Mouse (Mus musculus): Measurements from ENCODE around the gene Slc27a1. TPM values are rescaled to one million over a fixed set of nuclear protein-coding genes. Genes with fewer than 3 reads are reported as not detected.

Slc27a1 gene
- total RNA-seq, 2 experiments from 2014 or later, result 39.7 to 41.1 TPM

- peak; percentile 51 for DNase-seq
Measured at GRCm38 (mm10) chr8:71586891-71587290, 18.2 kb downstream of the Slc27a1 start.

DNA sequence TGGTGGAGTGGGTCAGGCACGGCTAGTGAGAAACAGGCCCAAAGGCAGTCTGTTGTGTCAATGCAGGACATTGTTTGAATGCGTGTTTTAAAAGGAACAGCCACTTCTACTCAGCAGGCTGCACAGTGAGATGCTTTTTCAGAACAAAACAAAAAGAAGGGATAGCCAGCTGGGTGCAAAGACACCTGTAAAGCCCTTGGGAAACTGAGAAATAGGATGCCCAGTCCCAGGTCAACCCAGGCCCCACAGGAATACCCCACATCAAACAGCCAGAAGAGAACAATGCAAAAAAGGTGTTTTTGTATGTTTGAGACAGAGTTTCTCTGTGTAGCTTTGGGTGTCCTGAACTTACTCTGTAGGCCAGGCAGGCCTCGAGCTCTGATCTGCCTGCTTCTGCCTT lies 20.1 kb downstream of the Slc27a1 start:
- no peak for DNase-seq

DNA sequence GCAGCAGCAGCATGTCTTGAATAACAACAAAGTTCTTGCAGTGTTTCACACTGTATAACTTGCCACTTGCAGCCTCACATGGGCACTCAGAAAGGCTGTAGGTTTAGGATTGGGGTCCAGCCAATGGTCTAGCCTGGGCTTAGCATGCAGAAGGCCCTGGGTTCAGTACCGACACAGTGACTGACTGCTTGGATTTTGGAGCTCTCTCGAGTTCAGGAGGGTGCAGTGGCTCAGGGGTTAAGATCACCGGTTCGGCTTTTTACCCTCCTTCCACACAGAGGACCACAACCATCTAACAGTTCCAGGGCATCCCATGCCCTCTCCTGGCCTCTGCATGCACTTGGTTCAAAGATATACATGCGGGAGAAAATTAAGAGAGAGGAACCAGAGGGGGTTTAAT lies 22.3 kb downstream of the Slc27a1 start:
- no peak for DNase-seq

- DNase-seq, result peak; percentile 94
Measured at GRCm38 (mm10) chr8:71591471-71592373, 23.0 kb downstream of the Slc27a1 start, which contains the start of gene Pgls. TSS of gene Pgls (plus strand) at chr8:71592176.

DNA sequence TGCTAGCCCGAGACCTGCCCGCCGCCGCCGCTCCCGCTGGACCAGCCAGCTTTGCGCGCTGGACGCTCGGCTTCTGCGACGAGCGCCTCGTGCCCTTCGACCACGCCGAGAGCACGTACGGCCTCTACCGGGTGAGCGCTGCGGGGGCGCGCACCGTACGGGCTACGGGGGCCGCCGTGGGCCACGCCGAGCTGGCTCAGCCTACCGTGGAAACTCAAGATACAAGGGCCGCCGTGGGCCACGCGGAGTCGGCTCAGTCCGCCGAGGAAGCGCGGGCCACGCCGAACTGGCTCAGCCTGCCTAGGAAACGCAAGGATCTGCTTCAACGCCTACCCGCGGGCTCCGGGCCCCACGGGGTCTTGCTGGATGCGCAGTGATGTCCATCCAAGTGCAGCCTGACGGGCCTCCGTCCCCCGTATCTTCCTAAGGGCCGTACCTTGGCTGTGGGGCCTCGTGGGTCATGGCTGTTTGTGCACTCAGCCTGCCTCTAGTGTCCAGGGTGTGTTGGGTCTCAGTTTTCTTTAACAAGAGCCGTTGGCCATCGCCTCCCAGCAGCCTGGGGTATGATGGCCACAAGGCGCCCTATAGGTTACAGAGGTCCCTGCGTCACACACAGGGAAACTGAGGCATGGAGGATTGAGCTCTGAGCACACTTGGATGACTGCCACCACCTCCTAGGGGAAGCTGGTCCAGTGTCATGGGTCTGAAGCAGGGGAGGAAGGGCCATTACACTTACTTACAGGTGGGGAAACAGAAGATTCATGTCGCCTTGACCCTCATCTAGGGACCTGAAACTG lies 23.9 kb downstream of the Slc27a1 start:
- peak; percentile 75 for DNase-seq

- no peak for DNase-seq
Measured at GRCm38 (mm10) chr8:71593556-71594323, 25.1 kb downstream of the Slc27a1 start.

DNA sequence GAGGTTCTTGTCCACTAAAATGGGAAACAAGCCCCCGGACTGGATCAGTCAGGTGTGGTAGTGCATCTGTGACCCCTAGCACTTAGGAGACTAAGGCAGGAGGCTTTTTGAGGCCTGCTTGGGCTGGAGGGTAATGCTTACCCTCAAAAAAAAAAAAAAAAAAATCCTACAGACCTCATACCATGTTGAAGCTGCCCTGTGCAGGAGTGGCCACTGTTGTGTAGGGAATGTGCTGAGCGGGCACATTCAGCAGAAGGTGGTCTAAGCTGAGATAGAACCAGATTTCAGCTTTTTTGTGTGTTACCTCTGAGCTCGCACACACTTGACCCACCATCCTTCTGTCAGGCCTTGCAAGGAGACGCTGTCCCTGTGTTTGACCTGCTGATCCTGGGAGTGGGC lies 25.6 kb downstream of the Slc27a1 start:
- no peak for DNase-seq

DNA sequence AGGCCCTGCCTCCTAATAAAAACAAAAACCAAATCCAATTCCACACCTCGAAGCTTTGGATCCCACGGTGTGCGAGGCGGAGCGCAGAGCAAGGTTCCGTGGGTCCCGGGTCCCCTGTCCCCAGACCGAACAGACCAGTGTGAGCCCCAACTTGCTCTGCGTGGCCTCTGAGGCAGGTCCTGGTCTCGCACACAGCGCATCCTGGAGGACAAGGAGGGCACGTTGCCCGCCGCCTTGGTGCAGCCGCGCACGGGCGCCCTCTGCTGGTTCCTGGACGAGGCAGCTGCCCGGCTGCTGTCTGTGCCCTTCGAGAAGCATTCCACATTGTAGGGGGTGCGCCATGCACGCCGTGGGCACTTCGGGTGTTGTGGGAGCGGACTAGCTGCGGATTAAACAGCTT lies 27.2 kb downstream of the Slc27a1 start:
- DNase-seq, result peak; percentile 97

DNA sequence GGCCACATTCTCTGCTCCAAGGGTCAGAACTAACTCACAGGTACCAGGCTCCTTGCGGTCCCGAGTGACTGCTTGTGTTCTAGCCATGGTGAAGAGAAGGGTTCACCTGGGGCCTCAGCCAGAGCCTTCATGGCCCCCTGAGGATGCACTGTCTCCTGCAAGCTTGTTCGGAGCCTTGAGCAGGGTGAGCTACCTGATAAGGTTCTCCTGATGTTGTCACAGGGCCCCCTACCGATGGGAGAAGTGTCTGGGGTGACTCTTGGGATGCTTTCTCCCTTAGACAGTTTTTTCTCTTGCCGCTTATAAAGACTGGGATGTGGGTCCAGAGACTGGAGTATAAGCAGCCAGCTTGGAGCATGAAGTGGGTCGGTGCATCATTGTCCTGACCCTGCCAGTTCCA lies 27.7 kb downstream of the Slc27a1 start:
- no peak for DNase-seq

DNA sequence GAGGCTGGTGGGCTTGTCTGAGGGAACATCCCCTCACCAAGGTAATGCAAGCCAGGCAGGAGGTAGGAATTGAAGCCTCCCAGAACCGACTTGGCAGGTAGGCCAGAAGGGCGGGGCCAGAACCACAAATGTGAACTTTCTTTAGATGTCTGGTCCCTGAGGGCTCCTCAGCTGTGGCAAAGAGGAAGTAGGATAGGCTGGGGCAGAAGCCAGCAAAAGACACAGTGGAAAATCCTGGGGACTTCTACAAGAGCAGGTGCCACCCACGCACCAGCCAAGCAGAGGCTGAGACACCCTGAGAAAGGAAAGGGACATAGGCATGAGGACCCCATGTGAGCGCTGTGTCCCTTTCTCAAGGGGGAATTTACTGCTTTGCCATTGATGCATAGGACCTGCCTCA lies 28.1 kb downstream of the Slc27a1 start:
- DNase-seq, result no peak

DNA sequence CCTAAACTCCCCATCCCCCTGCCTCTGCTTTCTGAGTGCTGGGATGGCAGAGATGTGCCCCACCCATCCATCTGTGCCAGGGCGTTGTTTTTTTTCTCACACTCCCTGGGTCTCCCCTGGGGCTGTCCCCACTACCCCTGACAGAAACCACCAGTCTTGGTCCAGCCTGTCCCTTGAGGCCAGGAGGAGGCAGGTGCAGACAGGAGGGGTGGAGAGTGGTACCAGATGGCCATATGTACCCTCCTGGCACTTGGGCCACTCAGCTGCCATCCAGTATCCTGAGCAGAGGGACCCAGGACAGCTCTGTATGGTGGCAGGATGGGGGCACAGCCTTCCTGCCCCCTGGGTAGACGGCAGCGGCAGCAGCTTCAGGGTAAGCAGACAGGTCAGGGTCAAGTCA lies 28.8 kb downstream of the Slc27a1 start, which contains the start of gene Fam129c:
Gene Fam129c, plus strand, starts transcription at position 198 of the 400 bp plus-strand sequence.
- DNase-seq, result no peak

DNA sequence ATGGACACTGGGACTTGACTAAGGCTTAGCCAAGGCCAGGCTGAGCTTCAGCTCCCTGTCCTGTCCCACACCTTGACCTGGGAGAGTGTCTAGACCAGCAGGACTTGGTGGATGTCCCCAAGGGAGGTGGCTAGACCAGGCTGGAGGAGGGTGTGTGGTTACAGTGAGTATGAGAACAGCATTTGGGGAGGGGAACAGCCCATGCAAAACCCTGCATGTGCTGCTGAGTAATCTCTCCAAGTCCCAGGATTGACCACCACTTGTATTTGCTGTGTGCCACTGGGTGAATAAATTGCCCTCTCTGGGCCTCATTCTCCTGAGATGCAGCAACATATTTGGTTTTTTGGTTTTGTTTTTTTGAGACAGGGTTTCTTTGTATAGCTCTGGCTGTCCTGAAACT lies 29.7 kb downstream of the Slc27a1 start:
- DNase-seq, result no peak

DNA sequence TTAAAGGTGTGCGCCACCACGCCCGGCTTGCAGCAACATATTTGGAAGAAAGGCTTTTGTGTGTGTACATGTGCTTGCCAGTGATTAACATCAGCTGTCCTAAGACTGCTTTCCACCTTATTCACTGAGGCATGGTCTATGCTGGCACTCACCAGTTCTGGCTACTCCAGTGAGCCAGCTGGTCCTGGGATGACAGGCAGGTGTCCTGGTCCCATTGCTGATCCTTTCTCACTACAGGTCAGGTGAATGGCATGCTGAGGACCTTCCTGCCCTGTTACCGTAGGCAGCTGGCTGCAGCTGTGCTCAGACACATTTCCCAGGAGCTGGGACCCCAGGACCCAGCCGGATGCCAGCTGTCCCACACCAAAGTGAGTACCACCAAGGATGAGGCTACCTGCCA lies 30.2 kb downstream of the Slc27a1 start:
- no peak for DNase-seq

DNA sequence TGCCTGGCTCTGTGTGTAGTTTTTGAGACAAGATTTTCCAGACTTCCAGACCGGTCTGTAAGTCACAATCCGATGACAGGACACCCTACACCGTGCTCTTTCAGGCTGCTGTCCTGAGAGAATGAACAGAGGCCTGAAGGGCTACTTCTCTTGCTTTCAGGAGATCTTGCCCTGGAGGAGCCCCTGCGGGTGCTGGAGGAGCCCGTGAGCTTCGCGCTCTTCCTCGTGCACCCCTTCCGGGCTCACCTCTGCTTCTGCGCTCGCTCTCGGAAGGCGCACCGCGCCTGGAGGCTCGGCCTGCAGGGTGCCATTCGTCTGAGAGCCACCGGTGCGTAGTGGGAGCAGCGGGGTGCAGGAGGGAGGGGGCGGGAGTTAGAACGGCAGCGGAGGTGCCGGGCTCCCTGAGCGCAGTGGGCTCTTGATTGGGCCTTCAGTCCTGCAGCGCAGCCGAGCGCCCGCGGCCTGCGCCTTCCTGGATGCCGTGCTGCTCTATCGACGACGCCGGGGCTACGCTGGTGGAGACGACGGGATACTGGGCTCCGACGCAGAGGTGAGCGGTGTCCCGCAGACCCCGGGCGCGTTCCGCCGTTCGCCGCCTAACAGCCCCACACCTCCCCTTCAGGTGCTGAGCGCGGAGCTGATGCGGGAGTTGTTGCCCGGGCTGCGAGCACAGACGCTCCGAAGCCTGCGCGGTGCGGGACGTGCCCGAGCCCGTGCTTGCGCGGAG lies 33.4 kb downstream of the Slc27a1 start:
- DNase-seq, result no peak

DNA sequence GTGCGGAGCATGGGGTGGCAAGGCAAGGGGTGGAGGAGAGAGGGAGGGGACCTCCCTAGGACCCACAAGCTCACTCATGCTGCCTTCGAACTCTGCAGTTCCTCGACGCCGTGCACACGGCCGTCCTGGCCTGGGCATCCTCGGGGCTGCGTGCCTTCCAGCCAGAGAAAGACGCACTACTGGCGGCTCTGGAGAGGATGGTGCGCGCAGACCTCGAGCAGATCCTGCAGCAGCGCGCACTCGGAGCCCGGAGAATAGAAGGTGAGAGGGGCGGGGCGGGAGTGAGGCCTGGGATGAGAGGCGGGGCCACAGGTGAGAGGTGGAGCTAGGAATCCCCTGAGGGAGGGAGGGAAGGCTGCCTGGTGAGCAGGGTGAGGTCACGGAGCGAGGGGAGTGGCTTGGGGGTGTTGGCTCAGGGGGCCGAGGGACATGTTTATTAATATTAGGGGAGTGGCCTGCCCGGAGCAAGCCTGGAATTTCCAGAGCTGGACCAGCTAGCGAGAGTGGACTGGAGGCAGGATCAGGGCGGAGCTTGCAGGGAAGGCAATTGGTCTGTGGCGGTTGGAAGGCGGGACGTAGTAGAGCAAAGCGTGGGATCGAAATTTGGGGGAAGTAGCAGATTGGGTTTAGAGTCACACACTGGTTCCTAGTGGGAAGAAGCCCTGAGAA lies 34.1 kb downstream of the Slc27a1 start:
- peak; percentile 44 for DNase-seq

GRCm38 (mm10) chr8:71604021-71604420 lies 35.3 kb downstream of the Slc27a1 start:
- DNase-seq, result no peak

DNA sequence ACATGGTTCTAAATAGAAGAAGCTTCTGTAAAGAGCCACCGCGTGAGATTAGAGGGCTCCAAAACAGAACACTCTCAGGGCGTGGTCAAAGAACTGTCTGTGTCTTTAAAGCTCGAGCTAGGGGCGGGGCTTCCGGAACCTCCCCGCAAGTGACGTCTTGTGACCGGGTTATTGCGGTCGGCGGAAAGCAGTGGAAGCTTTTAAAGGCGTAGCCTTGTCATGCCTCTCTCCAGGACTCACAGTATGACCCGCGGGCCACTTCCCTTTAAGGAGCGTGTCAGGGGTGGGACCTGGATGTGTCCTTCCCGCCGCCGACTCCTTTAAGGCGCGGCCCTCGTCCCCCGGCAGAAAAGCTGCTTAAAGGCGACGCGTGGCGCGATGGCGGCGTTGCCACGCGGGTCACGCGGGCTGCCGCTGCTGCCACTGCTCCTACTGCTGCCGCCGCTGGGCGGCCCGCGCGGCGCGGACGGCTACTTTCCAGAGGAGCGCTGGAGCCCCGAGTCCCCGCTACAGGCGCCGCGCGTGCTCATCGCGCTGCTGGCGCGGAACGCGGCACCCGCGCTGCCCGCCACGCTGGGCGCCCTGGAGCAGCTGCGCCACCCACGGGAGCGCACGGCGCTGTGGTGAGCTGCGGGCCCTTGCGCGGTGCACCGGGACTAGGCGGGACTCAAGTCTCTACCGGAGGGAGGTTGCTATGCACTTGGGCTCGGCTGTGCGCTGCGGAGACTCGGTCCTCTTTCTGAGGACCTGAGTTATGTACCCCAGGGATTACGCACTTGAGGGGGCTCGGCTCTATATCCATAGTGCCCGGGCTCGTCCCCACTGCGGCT lies 42.4 kb downstream of the Slc27a1 start, which contains the start of gene Colgalt1:
Gene Colgalt1, plus strand, starts transcription at position 177 of the 830 bp plus-strand sequence.
- peak; percentile 91 for DNase-seq

DNA sequence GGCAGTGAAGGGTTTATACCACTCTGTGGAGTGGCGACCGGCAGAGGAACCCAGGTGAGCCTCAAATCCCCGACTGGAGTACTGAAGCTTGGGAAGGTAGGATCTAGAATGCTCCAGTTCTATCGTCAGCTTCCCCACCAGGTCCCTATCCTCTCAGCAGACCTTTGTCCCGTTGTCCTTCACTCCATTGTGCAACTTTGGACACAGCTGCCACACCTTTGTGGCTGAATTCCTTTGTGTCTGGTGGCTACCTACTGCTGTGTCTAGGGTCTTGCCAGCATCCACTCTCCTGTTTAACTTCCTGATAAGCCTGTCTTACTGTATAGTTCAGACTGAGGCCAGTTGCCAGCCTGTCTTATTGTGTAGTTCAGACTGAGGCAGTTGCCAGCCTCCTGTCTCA lies 43.5 kb downstream of the Slc27a1 start:
- no peak for DNase-seq

- no peak for DNase-seq
Measured at GRCm38 (mm10) chr8:71613418-71613817, 44.7 kb downstream of the Slc27a1 start.

DNA sequence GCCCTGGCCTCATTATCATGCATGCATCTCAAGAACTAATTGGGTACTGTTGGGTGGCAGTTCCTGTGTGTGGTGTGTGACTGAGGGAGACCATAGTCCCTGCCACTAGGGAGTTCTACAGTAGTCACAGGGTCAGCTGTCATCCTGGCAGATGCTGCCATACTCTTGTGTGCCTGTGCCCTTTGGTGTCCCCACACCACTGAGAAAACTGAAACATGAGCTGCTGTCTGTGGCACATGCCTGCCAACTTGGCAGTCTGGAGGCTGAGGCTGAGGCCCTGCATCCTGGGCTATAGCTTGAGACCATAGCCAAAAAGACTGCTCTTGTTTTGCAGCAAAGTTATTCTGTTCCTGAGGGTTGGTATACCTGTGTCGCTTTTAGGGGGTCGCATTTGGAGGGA lies 51.1 kb downstream of the Slc27a1 start:
- no peak for DNase-seq
